Mouse (Mus musculus) ES-Bruce4 (cell line): Measurements from ENCODE around the gene Gpr182. TPM values are rescaled to one million over a fixed set of nuclear protein-coding genes. Genes with fewer than 3 reads are reported as not detected.

Source experiments
- H3K27ac ChIP-seq: 2 replicates; pipeline ENCODE4 v1.5.1; 2012; ENCODE audit warnings: low read length, inconsistent platforms; ENCODE audit not compliant: insufficient read depth
- H3K27me3 ChIP-seq: 2 replicates; pipeline ENCODE4 v1.6.1; 2012; ENCODE audit warnings: mild to moderate bottlenecking, low read length, inconsistent platforms; ENCODE audit not compliant: control insufficient read depth, poor library complexity, insufficient read depth, severe bottlenecking
- H3K36me3 ChIP-seq: 2 replicates; pipeline ENCODE4 v1.6.1; 2012; ENCODE audit warnings: inconsistent platforms, mild to moderate bottlenecking, low read length, moderate library complexity; ENCODE audit not compliant: control insufficient read depth, poor library complexity, insufficient read depth, severe bottlenecking
- H3K4me1 ChIP-seq: one replicate; pipeline ENCODE4 v1.8.1; 2011; ENCODE audit warnings: low read length; ENCODE audit not compliant: control insufficient read depth, insufficient read depth
- H3K4me3 ChIP-seq: 2 replicates; pipeline ENCODE4 v1.5.1; 2011; ENCODE audit warnings: low read depth, mild to moderate bottlenecking, low read length
- H3K9ac ChIP-seq: 2 replicates; pipeline ENCODE4 v1.6.1; 2012; ENCODE audit warnings: low read depth, mild to moderate bottlenecking, inconsistent platforms; ENCODE audit not compliant: poor library complexity, severe bottlenecking
- H3K9me3 ChIP-seq: replicated peaks from 2 replicates; pipeline ENCODE4 v1.6.1; 2012; ENCODE audit warnings: mild to moderate bottlenecking, low read length, inconsistent platforms; ENCODE audit not compliant: control insufficient read depth, poor library complexity, insufficient read depth, severe bottlenecking
- CTCF ChIP-seq: IDR thresholded peaks from one replicate; pipeline ENCODE4 v1.8.1; 2011; ENCODE audit warnings: low read depth, low read length
- EP300 ChIP-seq: IDR thresholded peaks from 2 replicates; pipeline ENCODE4 v1.6.1; 2011; ENCODE audit warnings: low read depth, low read length; ENCODE audit not compliant: insufficient read depth
- POLR2A ChIP-seq: IDR thresholded peaks from one replicate; pipeline ENCODE4 v1.8.1; 2011; ENCODE audit warnings: low read length; ENCODE audit not compliant: insufficient read depth
- polyA plus RNA-seq: library from polyadenylated mRNA; stranded (reverse); fragments of >200 nt; gene quantifications from 2 replicates; pipeline ENCODE4 v1.2.4, GENCODE M21; 2011; ENCODE audit warnings: low read depth; ENCODE audit not compliant: missing spikeins, insufficient read depth, insufficient read length

The Gpr182 gene
- polyA plus RNA-seq, 1 experiment, result not detected

DNA sequence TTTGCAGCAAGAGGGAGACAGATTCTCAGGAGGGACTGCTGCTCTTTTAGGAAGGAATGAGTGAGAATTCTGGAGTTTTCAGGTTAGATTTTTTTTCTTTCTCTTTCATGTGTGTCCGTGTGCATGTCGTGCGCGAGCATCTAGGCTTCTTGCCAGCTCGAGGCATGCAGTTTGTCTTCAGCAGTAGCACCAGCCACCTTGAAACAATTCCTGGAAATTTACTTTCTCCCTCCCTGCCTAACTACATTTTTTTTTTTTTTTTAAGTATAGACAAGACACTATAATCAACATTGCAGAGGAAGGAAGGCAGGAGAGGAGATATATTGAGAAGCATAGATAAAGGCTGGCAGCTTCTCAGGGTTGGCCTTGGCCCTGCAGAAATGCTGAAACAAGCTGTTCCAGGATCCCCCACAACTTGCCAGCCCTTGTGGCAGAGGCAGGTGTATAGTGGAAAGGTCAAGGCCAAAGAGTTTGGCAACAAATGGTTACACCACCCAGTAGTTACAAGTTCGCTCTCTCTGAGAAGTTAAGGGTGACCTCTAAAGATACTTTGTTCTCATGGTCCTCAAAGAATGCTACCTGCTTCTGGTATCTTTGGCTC lies 3.1 kb upstream of the Gpr182 start:
- Histone ChIP-seq H3K27me3 (0 out of 2 replicates have a peak, but pooled peaks cover 2% of the 10 kb centered on the region), H3K27ac (no peak overlapping the region), H3K9ac (no peak overlapping the region), H3K36me3 (no peaks in the 10 kb centered on the region), H3K9me3 (no peaks in the 10 kb centered on the region), H3K4me1 (peaks cover 5% of the 10 kb centered on the region), H3K4me3 (no peak overlapping the region)
- TF ChIP-seq CTCF (no peak), EP300 (no peak), POLR2A (no peak)

DNA sequence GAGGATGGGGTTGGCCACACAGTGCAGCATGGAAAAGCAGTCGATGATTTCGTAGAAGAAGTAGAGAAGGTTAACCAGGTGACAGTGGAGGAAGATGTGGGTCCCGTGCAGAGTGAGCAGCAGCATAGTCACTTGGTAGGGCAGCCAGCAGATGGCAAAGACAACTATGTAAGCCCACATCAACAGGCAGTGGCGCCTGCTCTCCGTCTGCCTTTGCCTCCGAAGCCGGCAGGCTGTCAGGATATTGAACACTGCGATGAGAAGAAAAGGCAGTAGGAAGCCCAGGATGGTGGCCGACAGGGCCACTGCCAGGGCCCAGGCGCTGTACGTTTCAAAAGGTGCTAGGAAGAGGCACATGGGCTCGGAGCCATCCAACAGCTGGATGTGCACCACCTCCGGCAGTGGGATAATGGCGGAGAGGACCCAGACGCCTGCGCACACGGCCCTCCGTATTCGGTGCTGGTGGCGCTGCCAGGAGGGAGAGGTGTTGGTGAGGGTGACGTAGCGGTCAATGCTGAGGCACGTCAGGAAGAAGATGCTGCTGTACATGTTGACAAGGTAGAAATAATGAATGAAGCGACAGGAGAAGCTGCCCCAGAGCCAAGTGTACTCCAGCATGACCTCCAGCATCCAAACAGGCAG lies 1.3 kb downstream of the Gpr182 start:
- H3K27ac ChIP-seq, result no peak overlapping the region

DNA sequence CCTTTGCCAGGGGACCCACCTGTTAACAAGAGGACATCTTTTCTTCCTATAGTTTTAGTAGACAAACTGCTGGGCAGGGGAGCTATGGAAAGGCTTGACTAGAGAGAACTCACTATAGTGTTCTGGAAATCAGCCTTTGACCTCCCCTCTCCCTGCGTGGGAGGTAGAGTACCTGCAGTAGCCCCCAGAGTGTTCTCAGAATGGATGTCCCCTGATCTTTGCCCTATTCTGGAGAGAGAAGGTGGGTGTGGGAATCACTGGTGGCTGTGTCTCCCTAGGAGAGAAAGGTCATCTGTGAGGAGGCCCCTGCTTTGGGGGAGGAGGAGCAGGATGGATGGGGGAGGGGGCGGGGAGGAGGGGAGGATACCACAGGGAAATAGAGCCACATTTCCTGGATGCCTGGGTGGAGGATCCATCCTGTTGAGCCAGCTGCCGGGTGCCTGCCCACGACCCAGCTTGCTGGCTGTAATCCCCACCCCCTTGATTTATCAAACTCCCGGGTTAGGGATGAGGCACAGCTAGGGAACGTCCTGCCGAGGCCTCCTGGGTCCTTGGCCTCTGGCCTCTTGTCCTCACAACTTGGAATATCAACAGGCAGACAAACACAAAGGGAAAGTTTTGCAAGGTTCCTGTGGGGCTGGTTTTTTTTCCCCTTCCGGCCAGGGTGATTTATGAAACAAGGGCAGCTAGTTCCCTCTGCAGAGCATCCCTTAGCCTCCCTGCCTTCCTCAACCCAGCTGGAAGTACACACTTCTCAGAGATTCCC lies 2.5 kb downstream of the Gpr182 start:
- Histone ChIP-seq H3K27ac (0 out of 2 replicates have a peak overlapping the region, but pooled peaks have one; percentile 16), H3K4me3 (no peak overlapping the region), H3K4me1 (peaks cover 3% of the 10 kb centered on the region), H3K27me3 (no peaks in the 10 kb centered on the region), H3K9me3 (no peaks in the 10 kb centered on the region), H3K36me3 (peaks cover 2% of the 10 kb centered on the region), H3K9ac (peak overlapping the region; percentile 23; the same call in 1 of the 2 replicates)
- 0 out of 2 replicates have a peak, but pooled peaks have one; percentile 49 for TF ChIP-seq EP300
- TF ChIP-seq CTCF, result no peak

More for the DNA sequence above, 1.3 kb downstream of the Gpr182 start:
- Histone ChIP-seq H3K36me3 (no peaks in the 10 kb centered on the region; the same call in 1 of the 2 replicates), H3K27me3 (no peaks in the 10 kb centered on the region), H3K9me3 (no peaks in the 10 kb centered on the region), H3K9ac (no peak overlapping the region), H3K4me1 (peaks cover 3% of the 10 kb centered on the region), H3K4me3 (peak overlapping the region; percentile 23)
- TF ChIP-seq CTCF, result no peak
- TF ChIP-seq EP300, result no peak
- no peak for TF ChIP-seq POLR2A

DNA sequence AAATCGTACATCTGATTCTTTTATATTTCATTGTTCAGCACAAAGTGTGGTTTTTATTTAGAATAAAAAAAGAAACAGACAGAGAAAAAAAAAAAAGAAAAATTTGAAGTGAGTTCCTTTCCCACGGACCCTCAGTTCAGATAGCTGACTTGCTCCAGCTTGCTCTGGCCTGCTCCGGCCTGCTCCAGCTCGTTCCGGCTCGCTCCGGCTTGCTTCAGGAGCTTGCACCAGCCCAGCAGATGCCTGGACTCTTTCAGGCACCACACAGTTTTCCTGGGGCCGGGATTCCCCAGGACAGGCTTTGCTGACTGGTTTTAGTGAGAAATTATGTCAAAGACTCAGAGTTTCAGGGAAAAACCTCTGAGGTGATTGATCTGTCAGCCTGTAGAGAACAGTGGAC lies 4.3 kb downstream of the Gpr182 start:
- H3K9ac ChIP-seq, result no peak overlapping the region
- peaks cover 17% of the 10 kb centered on the region for H3K36me3 ChIP-seq
- TF ChIP-seq CTCF (no peak), EP300 (peak; percentile 90), POLR2A (no peak)
- H3K9me3 ChIP-seq, result no peaks in the 10 kb centered on the region
- no peak overlapping the region for H3K27ac ChIP-seq
- no peaks in the 10 kb centered on the region for H3K27me3 ChIP-seq
- H3K4me1 ChIP-seq, result peaks cover 4% of the 10 kb centered on the region
- no peak overlapping the region for H3K4me3 ChIP-seq

- Histone ChIP-seq H3K4me1 (peaks cover 4% of the 10 kb centered on the region), H3K9me3 (no peaks in the 10 kb centered on the region), H3K27me3 (no peaks in the 10 kb centered on the region), H3K27ac (peak overlapping the region; percentile 47), H3K4me3 (no peak overlapping the region), H3K36me3 (peaks cover 22% of the 10 kb centered on the region), H3K9ac (no peak overlapping the region)
- TF ChIP-seq CTCF, result no peak
- TF ChIP-seq POLR2A, result no peak
- TF ChIP-seq EP300, result no peak
These were observed 5.6 kb downstream of the Gpr182 start for GRCm38 (mm10) chr10:127745886-127746285.

DNA sequence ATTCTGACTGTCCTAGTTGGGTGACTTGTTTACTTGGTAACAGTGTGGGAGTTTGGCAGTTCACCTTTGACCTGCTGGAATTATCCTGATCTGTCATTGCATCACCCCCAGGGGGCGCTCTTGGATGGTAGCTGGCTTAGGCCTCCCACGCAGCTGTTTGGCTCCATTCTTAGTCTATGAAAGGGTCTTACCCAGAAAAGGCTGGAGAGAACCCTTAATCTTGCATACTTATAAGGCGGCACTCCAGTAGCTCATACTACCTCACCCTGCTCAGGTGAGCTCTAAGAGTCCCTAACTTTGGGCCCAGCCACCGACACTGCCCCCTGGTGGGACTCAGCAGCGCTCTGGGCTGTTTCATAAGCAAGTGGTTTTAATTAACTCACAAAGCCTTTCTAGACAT lies 6.9 kb downstream of the Gpr182 start:
- Histone ChIP-seq H3K36me3 (peaks cover 22% of the 10 kb centered on the region), H3K4me3 (no peak overlapping the region), H3K9me3 (no peaks in the 10 kb centered on the region), H3K27me3 (no peaks in the 10 kb centered on the region), H3K27ac (no peak overlapping the region), H3K9ac (no peak overlapping the region), H3K4me1 (peaks cover 4% of the 10 kb centered on the region)
- TF ChIP-seq EP300, result no peak
- peak; percentile 53 for TF ChIP-seq CTCF
